Mouse (Mus musculus) thymus, postnatal 10 days (tissue): Measurements from ENCODE around the gene Med10.

ENCODE experiments used
- DNase-seq, 2 experiments: peaks; one replicate each; pipeline ENCODE4 v3.0.0; 2021; ENCODE audit warnings: low spot score in 2 of 2

The Med10 gene

DNA sequence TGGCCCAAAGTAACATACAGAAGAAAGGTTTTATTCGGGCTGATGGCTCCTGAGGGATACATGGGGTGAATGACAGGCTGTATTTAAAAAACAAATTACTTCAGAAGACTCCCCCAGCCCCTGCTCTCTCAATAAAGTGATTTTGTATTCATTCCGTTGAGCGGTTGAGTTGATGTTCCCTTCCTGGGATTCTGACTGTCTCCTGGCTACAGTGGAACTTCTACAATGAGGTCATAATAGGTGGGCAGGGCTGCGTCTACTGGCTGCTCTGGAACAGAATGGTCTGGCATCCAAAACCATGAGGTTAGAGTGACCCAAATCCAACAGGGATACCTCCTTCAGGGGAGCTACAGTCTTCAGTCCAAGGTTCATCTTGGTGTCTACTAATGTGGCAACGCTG lies at the start of gene Med10:
TSS of gene Med10 (plus strand) at position 301 of the 400 bp plus-strand sequence.
- no peak for DNase-seq

DNA sequence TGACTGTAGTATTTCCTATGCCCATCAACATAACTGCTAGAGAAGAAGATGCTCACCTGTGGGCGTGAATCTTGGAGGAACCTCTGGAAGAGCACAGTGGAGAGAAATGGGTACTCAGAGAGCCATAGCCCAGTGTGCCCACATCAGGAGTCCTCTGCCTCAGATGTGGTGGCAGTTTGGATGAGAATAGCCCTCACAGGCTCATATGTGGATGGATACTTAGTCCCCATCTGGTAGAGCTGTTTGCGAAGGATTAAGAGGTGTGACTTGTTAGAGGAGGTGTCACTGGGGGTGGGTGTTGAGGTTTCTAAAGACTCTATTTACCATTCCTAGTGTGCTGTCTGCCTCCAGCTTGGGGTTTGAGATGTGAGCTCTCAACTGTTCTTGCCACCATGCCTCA lies 49.3 kb upstream of the Med10 start:
- DNase-seq, result no peak

DNA sequence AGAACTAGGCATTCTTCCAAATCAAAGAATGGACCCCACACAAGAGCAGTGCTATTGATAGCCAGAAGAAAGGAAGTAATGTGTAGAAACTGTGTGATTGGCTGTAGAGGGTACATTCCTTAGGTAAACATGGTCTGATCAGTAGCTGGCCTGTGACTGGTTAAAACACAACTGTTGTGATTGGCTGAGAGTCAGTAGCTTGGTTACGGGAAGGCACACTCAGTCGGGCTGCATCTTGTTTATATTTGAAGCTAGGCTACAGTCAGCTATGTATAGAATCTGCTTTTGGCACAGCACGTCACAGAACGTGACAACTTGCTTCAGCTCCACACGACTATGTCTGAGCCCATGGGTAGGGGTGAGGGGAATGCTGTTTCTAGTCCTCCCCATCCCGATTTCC lies 43.2 kb upstream of the Med10 start:
- no peak for DNase-seq

DNA sequence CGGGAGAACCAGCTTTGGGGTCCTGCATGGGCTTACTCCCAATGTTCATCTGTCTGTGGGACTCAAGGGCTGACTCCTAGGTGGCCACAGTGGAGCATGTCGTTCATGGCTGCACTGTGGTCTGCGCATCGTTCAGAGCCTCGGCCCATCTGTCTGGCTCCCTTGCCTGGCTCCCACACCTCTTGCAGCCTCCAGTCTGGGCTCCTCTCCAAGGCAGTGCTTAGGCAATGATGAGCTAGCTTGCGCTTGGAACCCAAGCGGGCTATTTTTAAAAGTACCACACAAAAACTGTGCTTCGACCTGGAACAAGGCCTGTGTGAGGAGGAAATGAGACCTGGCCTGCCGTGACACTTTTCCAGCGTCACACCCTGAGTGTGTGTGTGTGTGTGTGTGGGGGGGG lies 40.8 kb upstream of the Med10 start:
- DNase-seq, result no peak

DNA sequence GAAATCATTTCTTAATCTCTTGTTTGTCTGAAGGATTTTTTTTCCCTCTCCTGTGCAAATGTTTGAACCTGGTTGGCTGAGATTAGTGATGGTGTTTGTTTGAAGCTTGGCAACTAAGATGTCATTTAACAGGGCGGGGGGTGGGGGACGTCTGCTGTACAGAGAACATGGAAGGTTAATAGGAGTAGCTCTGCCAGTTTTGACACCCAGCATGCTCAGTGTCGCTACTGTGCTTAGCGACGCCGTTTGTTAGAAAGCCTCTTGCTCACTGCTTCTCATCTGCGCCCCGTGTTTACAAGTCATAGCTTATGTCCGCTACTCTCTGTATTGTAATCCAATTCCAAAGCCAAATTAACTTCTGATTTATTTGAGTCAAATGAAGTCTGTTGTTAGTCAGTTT lies 37.5 kb upstream of the Med10 start:
- no peak for DNase-seq

DNA sequence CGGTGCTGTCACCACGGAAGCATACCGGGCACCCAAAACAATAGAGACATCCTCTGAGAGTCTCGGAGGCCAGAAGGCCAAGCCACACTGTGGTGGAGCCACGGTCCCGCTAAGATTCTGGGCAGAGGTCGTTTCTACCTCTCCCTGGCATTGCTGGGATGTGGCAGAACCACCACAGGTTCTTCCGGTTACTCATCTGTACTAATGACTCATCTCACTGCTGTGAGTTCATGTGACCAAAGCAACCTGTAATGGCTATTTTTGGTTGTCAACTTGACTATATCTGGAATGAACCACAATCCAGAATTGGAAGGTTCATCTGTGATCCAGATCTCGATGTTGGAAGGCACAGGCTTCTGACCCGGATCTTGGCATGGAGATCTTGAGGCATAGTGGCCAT lies 34.0 kb upstream of the Med10 start:
- DNase-seq, result no peak

DNA sequence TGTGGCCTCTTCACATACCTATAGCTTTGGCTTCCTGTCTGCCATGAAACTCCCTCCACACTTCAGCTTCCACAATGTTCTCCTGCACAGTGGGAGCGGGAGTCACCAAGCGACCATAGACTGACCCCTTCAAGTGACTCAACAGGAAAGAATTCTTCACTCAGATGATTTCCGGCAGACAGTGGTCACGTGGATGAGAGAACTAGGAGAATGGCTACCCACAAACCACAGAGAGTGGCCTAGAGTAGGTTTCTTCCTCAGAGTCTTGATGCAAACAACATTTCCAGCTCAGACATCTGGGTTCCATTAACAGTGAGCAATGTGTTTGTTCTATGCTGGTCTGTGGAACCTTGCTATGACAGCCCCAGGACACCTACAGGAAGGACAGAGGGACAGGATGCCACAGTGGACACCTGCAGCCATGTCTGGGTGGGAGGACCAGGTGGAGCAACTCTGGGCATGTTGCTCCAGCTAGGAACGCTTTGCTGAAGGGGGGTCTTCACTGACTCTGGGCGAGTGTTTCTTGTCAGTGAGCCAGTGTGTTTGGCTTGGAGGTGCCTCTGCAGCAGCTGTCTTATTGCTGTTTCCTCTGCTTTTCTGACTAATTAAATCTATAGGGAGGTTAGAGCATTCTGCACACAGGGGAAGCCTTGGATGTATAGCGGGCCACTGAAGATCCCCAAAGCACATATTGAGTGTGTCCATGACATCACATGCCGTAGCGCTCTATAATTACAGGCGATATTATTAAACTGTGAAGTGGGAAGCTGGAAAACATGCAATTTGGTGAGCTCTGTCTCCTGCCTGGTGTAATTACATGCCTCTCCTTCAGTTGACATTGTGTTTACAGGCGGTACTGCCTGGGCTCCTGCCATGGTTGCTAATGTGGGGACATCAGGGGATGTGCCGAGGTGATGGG lies 31.4 kb upstream of the Med10 start:
- no peak for DNase-seq

DNA sequence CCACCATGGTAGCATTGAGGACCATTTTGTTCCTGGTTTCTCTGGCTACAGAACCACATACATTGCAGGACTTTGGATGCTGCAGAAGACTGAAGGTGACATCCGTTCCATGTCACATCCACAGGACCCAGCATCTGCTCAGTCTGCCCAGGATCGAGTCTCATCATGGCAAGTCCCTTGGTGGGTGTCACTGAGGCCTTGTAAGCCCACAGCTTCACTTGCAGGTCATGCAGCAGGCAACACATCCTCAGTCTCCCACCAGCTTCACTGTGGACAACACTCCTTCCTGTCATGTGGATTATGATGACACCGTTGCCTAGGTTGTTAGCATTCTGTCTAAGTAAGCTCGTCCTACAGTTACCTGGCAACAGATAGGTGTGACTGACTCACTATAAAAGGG lies 29.8 kb upstream of the Med10 start:
- DNase-seq, result no peak

DNA sequence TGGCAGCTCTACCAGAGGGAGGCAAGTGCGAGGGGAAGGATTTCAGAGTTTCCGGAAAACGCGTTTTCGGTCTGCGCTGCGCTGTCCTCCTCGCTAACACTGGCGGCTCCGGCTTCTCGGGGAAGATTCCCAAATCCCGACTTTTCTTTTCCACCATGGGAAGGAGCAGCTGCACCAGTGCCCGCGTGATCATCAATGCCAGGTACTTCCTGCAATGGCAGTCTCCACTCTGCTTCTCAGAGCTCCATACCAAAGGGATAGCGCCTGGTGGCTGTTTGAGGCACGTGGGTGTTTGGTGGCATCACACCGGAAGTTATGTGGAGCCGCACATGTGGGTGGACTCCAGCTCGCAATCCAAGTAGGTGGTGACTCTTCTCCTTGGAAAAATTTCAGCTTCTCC lies 24.0 kb upstream of the Med10 start:
- no peak for DNase-seq

DNA sequence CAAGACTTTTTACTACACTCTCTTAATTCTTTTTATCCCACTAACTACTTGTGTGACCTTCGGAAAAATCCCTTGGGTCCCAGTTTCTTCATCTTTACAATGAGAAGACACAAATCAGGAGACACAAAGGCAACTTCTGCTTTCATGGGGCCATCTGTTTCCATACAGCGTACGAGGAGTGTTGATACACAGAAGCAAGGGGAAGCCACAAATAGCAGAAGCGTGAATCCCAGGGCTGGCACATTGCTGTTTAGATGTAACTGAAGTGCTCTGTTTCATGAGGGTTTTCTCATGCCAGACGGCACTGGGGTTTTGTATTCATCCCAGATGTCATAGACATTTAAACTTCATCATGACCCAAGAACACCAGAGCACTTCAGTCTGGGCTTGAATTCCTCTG lies 13.5 kb upstream of the Med10 start:
- no peak for DNase-seq

DNA sequence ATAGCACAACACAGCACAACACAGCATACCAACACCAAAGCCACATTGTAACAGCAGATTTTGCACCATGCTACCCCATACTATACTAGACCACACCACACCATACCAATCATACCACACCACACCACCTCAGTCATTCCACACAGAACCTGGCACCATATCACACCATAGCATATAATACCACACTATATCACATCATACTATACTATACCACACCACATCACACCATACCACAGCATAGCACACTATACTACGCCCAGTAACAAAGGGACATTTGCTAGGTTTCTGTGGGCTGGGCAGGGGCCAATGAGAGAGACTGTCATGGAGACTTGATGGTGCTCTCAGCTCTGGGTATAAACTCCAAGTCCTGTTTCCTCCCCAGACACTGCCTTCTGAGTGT lies 10.4 kb upstream of the Med10 start:
- DNase-seq, result no peak

DNA sequence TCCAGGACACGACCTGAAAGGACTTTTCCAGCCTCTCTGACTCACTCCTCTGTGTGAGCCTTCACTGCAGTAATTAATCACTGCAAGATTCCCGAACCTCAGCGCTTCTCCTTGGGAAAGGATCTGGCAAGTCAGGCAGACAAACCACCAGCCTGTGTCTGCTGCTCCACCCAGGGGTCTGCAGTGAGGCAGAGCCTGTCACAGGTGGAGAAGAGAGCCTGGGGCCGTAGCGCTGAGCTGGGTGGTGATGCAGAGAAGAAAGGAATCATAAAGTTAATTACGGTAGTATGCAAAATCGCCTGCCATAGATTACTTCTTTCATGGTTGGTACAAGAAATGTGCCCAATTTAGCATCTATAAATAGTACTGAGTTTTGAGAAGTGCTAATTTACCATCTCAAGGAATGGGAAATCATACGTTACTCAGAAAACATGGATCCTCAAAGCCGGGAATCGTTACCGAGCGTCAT lies 9.6 kb upstream of the Med10 start:
- DNase-seq, result no peak

DNA sequence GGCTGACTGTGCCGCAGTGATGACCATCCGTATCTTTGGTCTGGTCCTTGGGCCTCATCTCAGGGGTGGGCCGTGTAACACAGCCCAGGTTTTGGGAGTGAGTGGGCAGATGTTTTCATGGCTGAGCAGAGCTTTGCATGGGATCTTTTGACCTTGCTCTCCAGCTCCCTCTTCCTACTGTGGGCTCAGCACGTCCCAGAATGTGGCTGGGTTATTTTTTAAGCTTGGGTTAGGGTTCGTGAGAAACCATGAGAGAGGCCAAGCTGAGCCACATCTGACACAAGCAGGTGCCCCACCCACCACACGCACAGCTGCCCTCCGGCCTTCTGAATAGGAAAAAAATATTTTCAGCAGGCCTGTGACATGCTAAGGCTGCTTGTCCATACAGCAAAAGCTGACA lies 7.4 kb upstream of the Med10 start:
- no peak for DNase-seq

DNA sequence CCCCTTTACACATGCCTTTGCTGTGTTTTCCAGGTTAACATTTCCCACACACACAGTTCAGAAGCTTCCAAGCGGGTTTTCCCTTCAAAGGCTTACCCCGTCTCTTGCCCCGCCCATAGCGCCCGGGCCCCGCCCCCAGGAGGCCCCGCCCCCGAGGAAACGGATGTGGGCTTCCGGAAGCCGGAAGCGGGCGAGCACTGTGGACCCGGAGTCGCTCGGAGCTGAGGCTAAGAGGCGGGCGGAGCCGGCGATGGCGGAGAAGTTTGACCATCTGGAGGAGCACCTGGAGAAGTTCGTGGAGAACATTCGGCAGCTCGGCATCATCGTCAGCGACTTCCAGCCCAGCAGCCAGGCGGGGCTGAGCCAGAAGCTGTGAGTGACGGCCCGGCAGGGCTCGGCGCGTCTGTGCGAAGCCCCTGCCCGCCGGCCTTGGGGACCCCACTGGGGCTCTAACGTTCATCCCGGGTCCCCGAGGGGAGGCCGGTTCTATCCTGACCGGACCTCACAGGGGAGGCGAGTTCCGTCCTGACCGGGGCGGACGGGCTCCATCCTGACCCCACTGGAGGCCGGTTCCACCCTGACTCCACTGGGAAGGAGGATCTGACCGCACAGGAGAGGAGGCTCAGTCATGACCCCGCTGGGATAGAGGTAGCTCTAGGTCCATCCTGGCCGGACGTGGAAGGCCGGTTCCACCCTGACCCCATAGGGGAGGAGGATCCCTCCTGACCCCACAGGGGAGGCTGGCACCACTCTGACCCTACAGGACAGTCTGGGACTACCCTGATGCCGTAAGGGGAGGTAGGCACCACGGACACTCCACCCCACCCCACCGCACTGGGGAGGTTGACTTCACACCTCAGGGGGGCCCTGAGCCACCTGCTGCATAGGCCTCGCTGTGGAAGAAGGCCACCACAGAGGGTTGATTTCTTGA lies 7.8 kb downstream of the Med10 start:
- DNase-seq, result peak; percentile 80 to 89

DNA sequence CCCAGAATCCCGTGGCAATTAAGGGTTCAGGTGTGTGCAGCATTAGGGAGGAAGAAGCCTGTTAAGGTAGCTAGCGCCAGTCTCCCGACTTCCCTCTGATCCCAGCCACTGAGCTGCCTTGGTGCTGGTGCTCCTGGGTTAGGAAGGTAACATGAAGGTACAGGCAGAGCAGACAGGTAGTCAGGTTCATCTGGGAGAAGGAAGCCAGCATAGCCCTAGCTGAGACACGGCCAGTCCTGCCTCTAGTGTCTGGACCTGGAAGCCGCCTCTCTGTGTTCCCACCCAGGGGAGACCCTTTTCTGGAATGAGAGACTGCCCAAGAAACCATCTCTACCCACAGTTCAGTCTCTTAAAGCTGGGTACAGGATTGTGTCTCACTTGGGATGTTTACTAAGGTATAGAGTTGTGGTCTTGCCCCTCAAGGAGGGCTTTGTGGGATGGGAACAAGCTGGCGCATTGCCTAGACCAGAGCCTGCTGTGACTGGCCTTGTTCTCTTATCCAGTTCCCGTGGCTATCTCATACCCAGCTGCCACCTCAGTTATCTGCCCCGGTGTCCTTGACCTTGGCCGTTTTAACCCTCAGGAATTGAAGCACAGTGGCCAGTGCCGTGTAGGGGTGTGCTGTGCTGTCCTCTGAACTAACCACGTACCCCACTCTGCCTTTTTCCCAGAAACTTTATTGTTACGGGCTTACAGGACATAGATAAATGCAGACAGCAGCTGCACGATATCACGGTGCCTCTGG lies 8.9 kb downstream of the Med10 start:
- no peak for DNase-seq

DNA sequence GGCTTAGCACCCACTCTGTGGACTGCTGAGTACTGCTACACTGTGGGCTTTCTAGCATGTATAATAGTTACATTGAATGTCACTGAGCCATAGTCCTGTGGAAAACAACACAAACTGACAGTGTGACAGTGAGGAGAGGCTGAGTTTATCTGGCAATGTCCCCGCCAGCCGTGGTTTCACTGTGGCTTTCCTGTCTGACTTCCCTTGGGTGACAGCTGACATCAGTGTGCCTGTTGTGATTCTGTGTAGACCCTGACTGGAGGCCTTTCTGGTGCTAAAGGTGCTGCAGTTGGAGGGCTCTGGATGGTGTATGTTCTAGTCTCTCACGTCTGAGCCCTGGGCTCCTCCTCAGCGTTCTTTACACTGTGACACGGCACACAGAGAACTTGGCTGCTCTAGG lies 11.7 kb downstream of the Med10 start:
- DNase-seq, result no peak

DNA sequence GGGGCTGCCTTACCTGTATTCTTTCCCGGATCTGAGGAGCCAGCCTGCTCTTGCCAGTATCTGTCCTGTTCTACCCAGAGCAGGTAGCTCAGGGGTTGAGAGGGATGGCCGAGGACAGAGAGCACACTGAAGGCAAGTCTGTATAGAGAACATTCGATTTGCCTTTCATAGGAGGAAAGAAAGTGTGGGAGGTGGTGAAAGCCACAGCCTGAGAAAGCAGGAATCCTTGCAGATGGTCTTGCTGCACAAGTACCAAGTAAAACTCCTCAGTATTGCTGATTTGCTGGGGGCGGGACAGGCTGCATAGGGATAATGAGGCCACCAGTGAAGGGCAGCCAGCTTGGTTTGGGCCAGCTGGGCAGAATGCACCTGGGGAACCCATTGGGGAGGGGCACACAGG lies 16.1 kb downstream of the Med10 start:
- DNase-seq, result no peak

DNA sequence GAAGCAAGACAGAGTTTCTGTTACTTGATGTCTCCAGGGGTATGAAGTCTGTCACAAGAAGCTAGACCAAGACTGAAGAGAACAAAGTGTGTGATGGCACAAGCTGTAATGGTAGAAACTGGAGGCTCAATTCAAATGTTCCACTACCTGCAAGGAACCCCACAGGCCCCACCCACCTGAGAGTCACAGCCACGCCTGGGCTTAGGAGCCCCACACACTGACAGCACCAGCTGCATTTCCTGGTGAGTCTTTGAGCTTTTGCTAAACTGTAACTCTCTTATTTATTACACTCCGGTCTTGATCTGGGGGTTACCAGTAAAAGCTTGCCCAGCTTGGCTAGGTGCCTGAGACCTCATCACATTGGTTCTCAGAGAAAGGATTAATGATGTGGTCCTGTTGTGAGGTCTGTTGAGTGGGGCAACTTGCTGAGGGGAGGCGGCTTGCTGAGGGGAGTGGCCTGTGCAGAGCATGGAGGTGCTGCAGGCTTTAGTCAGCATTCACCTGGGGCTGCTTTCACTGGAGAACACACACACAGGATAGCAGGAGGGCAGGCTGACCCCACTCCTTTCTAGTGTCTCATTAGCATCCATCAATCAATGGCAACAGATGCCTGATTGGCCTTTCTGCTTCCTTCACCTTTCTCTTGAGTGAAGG lies 19.1 kb downstream of the Med10 start:
- DNase-seq, result no peak

DNA sequence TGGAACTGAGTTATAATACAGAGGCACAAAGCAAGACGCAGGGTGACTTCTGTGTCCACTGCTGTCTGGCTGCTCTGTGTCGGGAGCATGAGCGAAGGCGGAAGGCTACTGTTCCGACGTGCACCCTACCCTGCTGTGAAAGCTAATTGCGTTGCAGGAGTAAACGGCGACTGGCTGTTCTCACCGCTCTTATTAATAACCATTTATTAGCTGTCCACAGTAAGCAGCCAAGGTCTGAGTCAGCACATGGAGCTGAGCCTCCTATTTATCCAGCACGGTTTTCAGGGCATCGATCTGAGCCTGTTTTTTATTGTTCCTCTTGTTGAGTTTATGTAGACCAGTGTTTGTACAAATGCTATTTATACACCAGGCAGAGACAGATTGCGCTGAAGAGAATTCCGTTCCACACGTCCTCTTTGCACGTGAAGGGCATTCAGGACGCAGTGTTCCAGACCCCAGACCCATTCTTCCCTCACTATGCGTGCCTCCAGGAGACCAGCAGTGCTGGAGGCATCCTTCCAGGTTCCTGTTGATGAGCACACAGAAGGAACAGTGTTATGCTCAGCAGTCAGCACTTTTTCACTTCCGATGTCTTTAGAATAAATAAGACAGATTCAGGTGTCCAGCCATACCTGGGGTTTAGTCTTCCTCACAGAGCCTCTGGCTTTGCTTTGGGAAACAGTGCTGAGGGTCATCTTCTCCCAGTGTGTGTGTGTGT lies 21.9 kb downstream of the Med10 start:
- no peak for DNase-seq

DNA sequence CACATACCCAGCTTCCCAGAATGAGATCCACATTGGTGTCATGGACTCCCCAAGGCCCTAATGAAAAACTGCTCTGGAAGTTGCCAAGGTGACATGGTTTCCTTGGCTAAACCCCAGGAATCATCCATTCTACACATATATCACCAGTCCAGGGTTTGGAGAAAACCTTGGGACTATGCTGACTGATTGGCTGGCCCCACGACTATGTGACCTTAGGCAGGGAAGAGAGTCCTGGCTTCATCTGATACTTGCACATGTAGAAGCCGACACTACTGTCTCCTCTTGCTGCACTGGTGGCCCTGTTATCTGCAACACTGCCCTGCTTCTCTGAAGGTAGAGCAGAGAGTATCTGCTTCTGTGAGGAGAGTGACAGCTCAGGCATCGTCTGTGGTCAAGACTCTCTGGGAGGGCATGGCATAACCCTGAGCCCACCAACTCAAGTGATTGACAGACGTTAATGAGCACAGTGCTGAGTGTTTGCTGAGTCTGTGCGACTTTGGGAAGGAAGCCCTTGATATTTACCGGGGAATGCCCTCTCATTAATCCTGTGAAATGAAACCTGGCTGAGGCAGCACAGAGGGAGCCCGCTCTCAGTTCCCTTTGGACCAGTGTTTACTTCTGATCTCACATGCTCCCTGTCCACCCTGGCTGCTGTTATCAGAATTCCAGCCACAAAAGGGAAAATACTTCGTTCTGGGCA lies 23.4 kb downstream of the Med10 start:
- no peak for DNase-seq
